Mouse (Mus musculus) CD4-positive, CD25-positive, alpha-beta regulatory T cell, adult 4 months (primary cell): Measurements from ENCODE around the gene Gpatch2. TPM values are rescaled to one million over a fixed set of nuclear protein-coding genes. Genes with fewer than 3 reads are reported as not detected.
A peak's percentile ranks its signal among the peaks of the same experiment; 100 is the strongest.

Experiments
- ATAC-seq: one replicate; pipeline ENCODE4 v1.8.0; 2017
- polyA plus RNA-seq, 2 experiments: library from polyadenylated mRNA; unstranded; fragments of 100-300 nt; shearing (Covaris generic); gene quantifications; one replicate each; pipeline ENCODE4 v1.2.1; 2017

The Gpatch2 gene
- polyA plus RNA-seq = 10 to 100 TPM; 22.7 to 23.3 TPM

DNA sequence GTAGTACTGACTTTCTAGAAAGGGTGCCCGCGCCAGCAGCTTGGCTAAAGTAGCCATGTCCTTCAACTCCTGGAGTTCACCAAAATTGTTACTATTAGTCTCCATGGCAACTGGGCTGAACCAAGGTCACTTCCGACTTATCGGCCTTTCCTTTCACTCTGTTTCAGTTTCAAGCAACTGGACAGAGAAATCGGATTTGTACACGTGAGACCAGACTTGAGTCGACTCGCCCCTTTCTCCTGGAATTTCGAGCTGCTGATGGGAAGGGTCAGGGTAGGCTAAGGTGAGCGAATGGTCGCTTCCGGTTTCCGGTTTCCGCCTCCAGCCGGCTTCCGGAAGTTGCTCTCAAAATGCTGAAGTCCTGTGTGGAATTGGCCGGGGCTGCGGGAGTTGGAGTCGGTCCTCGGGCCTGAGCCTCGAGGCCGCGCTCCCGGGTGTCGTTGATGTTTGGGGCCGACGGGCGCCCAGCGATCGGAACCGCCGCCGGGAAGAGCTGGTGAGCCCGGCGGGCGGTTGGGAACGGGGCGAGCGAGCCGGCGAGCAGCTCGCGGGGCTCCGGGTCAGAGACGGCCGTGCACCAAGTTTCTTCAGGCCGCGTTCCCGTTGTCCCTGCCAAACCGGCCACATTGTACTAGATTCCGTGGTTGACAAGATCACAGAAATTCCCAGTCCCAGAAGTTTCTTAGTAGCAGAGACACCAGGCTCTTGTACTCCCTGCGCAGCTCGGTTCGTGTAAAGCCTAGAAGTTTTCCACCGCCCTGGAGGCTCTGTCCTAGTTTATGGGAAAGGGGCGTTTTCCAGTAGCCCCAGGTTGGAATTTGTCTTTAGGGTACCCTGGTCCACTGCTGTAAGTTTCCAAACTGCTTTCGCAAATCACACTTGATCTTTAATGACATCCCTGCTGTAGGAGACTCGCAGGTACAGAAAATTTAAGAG lies at the start of gene Gpatch2, which contains the start of gene Spata17:
Gene Gpatch2 (plus strand): TSS at position 328 of the 936 bp plus-strand sequence.
Gene Spata17 (minus strand): TSS at position 285 of the 936 bp plus-strand sequence.
- ATAC-seq = peak; percentile 89

DNA sequence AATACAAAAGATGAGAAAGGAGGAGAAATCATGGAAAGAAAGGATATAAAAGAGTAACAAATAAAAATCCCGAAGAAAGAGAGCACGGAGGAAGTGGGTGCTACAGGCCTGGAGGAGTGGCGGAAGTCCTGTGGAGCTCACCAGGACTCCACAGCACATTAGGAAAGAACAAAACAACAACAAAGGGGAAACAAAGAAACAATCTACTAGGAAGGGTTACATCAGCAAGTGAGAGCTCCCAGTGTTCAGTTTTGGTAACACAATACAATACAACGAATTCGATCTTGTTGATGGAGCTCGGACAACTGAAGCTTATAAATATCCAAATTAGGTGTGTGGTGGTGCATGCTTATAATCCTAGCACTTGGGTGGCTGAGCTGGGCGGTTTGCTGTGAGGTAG lies 45.7 kb upstream of the Gpatch2 start:
- ATAC-seq = no peak

DNA sequence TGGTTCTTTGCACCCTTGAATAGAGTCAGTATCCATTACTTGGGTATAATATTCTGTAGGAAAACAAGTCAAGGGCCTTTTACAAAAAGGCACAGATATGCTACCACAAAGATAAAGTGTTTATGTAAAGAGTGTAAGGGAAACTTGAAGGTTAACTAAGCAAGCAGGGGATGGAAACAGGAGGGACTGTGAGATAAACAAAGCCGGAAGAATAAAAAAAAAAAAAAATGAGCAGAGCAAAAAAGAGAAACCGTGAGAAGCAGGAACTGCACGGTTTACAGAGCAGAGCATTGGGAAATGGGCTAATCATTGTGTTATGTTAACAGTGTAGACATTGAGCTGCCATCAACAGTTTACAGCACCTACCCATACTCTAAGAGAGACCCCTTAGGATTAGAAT lies 44.9 kb upstream of the Gpatch2 start:
- ATAC-seq = no peak

DNA sequence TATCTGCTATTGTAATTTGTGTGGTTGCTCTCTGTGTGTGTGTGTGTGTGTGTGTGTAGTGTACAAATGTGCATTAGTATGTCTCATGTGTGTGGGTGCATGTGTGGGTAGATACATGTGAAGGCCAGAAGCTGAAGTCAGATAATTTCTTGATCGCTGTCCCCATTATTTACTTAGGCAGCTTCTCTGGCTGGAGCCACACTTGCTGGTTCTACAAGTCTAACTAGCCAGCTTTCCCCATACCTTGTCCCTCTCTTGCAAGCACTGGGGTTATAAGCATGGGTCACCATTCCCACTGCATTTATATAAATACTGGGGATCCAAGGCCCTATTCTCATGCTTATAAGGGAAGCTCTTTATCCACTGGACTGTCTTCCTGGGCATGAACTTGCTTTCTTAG lies 39.3 kb upstream of the Gpatch2 start:
- no peak for ATAC-seq

DNA sequence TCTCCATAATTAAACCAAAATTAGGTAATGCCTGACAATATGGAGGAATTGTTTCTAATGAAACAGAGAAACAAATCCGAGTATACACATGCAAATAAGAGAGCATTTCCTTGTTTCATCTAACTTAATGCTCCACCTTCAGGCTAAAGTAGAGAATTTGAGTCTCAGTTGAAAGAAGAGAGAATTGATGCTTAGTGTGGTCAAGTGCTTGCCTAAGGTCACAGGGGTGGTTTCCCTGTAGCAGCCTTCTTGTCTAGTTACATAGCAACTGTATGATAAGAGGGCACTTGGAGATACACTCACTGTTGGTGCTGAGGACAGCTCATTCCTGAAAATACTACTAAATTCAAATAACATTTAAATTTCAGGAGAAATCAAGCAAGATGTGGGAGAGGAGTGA lies 36.8 kb upstream of the Gpatch2 start:
- ATAC-seq = no peak

DNA sequence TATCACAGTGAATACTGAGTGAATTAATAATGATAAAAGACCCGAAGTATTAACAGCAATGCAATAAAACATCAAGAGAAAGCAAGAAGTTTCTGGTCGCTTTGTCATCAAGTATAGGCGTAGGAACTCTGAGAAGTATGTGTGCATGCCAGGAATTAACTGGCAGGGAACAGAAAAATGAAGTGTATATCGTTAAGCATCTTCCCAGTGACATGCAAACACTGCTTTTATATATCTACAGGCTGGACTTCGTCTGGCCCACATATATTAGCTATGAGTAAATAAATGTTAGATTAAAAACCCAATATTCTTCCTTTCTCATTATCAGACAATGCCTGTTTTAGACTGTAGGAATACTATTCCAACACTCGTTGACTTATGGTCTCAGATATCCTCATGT lies 9.8 kb upstream of the Gpatch2 start:
- no peak for ATAC-seq

DNA sequence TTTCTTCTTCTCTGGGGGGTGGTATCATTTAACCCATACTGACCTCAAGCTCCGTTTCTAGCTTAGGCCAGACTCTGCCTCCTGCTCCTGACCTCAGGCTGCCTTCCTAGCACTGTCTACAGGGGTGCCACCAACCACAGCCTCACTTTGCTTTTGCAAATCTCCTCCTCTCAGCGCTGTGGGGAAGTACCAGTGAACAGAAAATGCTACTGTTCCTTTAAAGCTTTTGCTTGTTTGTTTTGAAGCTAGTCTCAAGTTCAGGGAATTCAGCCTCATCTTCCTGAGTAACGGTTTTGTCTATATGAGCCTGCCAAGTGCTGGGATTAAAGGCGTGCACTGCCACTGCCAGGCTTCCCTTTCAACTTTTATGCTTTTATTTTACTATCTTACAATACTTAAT lies 5.8 kb upstream of the Gpatch2 start:
- ATAC-seq = no peak

DNA sequence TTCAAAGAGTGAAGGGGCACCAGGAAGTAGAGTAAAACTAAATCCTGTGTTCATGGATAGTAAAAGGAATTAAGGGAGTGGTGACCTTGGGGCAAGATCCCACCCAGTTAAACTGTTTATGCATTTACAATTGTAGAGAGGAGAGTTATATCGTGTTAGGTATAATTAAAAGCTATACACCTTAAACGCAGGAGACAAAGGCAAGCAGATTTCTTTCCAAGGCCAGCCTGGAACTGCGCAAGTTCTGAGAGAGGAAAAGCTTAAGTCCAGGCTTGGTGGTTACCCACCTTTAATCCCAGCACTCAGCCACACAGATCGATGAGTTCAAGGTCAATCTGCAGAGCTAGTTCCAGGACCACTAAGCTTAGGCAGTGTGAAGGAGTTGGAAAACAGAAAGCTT lies 4.6 kb upstream of the Gpatch2 start:
- no peak for ATAC-seq

DNA sequence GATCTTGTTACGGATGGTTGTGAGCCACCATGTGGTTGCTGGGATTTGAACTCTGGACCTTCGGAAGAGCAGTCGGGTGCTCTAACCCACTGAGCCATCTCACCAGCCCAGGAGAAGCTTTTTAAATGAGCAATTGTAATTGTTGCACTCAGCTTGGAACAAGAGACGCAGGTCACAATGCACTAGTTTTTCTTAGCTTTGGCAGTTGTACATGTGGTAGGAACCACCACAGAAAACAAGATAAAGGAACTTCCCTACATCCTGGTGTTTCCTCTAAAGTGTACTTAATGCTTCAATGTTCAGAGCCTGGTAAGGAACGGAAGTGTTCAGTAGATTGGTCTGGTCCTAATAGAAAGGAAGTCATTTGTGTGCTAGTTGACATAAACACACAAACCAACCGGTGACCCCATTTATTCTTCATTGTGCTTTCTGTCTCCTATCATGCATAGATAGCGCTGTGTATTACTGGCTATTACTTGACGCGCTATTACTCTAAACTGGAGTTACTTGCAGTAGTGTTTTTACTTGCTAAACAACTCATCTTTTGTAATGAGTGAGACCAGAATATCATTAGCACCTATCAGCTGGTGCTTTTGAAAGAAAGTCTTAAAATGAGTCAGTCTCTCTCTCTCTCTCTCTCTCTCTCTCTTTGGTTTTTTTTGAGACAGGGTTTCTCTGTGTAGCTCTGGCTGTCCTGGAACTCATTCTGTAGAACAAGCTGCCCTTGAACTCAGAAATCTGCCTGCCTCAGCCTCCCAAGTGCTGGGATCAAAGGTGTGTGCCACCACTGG lies 1.5 kb downstream of the Gpatch2 start:
- no peak for ATAC-seq

DNA sequence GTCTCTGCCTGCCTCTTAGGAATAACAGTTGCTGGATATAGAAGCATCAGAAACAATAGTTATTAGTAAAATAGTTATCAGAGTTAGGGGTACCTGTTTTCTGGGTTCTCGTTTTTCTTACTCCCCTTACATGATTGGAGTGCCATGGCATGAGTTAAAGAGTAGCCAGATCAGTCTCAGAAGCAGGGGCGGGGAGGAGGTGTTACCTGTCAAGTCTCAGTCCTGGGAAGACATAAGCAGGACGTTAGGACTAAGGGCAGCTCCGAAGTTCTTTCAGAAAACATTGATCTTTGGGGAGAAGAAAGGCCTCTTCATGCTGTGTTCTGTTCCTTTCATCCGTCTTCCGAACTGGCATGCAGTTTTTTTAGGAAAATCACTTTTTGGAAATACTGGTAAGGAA lies 5.4 kb downstream of the Gpatch2 start:
- ATAC-seq = no peak

DNA sequence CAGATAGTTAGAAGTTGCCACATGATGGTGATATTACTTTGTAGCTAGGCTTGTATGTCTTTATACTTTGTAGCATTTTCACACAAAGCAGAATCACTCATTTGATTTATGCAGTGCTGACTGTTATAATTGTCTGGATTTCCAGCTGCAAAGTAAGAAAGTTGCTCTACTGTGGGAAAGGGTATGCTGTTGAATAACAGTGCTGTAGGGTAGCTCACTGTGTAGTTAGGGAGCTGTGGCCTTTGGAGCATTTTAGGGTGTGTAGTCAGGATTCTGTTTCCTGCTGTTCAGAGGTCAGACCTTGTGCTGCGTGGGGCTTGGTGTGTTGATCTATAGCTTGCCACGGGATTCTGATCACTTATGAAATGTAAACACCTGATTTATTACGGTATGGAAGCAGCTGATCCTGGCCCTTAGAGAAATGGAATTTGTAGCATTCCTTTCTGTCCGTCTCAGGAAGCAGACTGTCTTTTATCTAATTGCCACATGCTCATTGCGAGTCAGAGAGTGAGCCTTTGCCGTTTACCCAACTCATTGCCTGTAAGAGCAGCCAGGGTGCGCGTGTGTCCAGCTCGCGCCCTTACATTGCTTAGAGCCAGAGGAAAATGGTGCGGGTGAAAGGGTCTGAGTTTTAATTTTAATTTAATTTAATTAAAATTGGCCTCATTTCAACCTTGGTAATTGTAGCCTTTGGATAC lies 11.2 kb downstream of the Gpatch2 start:
- no peak for ATAC-seq

DNA sequence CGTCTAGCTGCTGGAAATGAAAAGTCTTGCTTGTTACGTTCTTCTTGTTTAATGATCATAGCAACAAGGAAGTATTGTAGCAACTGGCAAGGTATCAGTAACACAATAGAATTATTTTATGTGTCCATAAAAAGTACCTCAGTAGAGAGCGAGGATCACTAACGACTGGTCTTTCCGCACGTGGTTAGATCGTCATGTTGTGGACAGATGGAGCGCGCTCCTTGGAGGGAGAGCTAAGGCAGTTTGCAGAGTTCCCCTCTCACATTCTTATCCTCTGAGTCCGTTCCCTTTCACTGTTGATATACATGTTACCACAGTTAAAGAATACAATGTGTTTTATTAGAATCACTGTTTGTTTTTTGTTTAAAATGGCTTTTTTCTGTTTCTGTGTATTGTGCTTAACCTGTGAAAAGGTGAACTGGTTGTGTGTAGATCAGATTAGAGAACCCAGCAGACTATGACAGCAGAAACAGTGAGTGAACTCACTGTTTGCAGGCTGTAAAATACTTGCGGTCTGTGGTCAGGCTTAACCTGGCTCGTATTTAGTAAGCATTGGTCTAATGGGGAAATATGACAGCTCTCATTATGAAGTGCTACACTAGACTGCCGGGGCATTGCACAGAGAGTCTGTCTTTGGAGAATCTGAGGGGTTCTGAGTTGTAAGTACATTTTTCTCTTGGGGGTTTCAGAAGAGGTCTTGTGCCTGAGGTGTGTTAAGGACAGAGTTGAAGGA lies 13.3 kb downstream of the Gpatch2 start:
- peak; percentile 85 for ATAC-seq

DNA sequence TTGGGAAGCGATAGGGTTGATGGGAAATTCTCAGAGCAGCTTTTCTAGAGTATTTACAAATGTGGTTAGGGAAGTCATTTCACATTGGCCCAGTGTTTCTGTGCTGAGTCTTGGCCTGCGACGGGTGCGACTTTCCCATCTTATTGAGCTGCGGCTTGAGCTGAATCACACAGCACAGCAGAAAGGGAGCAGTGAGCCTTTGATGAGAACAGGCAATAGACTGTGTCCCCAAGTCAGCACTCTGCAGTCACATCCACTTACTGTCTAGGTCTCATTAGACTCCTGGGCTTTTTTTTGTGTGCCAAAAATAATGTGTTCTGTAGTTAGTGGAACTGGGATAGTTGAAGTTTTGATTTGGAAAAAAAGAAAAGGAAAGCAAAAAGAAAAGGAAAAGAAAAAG lies 14.9 kb downstream of the Gpatch2 start:
- no peak for ATAC-seq

DNA sequence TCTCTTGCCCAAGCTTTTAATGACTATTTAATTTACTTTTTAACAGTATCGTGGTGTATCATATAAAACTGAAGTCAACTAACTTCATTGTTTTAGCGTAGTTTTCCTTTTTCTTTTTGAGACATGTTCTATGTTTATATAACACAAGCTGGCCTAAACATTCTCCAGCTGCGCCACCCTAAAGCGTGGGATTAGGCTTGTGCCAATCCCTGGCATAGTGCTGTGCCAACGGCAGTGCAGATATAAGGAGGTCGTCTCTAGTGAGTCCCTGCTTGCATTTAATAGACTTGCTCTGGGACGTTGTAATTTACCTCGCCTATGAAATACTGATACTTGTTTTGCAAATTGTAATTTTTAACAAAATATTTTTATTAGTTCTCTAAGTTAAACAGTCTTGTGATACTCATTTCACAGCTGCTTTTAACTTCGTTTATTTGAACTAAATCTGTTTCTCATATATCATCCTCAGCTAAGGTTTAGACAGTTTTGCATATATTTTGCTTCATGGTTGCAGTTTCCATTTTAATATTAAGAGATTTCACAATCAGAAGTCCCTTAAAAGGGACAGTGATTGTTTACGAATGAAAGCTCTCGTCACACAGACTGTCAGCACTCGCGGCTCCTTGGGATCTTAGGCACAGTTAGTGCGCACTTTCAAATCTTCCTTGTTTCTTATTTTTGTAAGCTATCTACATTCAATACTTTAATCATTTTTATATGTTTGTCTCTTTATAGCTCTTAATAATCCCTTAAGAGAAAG lies 17.1 kb downstream of the Gpatch2 start:
- ATAC-seq = no peak

DNA sequence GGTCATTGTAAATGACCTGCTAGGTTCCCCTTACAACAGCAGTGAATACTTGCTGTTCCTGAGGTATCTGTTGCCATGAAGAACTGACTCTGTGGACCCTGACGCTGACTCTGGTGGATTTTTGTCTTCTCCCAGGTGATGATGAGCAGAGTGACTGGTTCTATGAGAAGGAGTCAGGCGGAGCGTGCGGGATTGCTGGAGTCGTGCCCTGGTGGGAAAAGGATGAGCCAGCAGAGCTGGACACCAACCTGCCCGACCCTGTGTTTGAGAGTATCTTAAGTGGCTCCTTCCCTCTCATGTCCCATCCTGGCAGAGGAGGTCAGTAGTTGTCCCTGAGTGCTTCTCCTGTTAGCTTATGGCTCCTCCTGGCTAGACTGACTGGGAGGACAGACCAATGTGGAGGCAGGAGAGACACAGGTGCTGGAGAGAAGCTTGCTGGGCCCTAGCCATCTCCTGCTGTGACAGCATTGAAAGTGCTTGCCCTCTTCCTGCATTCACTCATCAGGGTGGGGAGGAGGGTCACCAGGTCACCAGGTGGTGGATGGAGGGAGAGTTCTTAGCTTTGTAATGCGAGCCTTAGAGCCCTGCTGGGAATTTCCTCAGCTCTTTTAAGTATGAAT lies 17.8 kb downstream of the Gpatch2 start:
- no peak for ATAC-seq

DNA sequence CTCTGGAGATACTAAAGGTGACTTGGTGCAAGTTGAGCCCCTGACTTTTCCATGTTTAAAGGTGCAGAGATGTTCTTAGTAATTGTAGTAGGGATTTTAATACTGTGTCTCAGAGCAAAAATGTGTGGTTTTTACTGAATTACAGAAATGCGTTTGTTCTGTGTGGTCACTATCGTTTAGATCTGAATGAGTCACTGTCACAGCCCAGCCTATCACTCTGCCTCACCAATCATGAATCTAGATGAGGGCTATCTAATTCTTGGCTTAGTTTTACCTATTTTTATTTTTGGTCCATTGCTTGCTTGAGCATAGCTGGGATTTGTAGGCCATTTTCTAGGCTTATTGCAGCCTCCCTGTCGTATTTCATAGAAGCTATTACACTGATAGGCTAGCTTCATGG lies 19.9 kb downstream of the Gpatch2 start:
- ATAC-seq = no peak

DNA sequence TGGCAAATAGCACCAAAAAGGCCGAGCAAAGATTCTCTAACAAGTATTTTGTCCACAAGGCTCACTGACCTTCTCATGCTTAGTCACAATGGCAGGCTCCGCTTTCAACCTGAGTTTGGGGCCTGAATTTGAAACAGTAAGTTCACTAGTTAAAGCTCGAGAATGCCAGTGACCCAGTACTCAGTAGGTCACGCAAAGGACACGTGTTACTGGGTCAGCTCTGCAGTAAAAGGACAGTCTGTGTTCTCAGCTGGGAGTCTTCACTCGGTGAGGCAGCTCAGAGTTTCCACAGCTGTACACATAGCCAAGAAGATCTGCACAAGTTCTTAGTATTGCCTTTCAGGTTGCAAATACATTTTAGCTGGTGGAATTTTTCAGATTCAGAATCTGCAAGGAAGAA lies 21.0 kb downstream of the Gpatch2 start:
- no peak for ATAC-seq

DNA sequence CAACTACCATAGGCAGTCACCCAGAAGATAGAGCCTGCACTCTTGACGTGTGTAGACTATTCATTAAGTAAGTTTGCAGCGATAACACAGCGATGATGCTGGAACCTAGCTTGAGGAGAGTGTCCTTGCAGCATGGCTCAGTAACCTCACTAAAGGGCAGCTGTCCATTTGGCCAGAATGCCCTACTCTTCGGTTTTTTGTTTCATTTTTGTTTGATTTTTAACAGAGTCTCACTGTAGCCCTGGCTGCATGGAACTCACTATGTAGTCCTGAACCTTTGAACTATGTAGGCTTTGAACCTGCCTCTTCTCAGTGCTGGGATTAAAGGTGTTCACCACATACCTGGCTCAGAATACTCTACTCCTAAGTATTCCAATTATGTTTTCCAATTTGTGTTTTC lies 22.8 kb downstream of the Gpatch2 start:
- ATAC-seq = no peak

DNA sequence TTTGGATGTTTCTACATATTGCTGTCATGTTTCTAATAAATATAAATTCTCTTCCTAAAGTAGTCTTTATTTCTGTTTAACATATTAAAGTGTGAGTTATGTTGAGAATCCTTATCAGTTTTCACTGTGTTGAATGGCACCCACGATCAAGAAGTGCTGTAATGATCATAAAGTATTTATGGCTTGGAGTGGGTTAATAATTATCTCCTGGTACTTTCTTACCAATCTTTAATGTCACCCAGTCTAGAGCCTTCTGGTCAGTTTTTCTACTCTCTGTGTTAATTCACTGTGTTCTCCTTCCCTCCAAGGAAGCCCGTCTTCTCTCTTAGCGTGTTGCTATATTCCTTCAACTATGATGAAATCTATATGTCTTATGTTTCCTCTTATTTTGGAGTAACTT lies 25.0 kb downstream of the Gpatch2 start:
- ATAC-seq = no peak

DNA sequence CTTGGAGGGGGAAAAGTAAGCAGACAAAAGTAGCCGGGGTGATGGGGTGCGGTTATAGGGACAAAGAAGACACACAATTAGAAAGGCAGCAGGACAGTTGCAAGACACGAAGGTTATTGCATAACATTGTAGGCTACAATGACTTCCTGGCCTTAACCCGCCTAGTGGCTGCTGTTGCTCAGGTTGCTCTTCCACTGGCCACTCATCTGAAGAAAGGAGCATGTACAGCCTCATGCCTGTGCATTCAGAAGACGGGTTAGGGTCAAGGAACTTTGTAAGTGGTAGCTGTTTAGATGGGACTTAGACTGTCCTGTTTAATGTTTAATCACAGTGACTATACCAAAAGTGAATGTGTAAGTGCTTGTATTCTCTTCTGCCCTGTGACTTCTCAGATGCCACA lies 26.0 kb downstream of the Gpatch2 start:
- ATAC-seq = no peak

DNA sequence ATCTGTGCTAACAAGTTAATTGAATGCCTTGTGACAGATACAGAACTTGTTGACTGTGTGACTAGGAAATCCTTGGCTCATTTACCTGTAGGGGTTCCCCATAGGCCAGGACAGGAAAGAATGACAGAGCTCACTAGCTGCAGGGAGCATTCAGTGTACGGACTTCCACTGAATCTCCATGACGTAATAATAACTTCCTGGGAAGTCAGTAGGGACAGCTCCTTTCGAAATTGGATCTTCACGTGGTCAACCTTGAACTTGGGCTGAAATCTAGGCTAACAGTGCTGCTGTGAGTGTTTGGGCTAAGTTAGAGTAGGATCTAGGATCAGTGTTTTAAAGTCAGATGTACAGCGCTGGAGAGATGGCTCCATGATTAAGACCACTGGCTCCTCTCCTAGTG lies 29.4 kb downstream of the Gpatch2 start:
- no peak for ATAC-seq
